Mouse (Mus musculus) limb, embryonic 12.5 days (tissue): ENCODE data around the gene Inpp4a. TPM values are rescaled to one million over a fixed set of nuclear protein-coding genes. Genes with fewer than 3 reads are reported as not detected.

Source experiments
- ATAC-seq: fragments of 200-750 bp; cut with Nextera tagmentation; 2 replicates; pipeline ENCODE4 v1.8.0; 2017; ENCODE audit warnings: low read depth, moderate TSS enrichment; ENCODE audit not compliant: insufficient number of reproducible peaks, insufficient read depth, low FRiP score, low TSS enrichment
- H3K27ac ChIP-seq: fragments of 300-500 bp; sonication (generic); 2 replicates; pipeline ENCODE4 v1.5.1; 2016; ENCODE audit warnings: mild to moderate bottlenecking, moderate library complexity
- H3K27me3 ChIP-seq: fragments of 300-500 bp; sonication (generic); 2 replicates; pipeline ENCODE4 v1.6.1; 2016; ENCODE audit warnings: mild to moderate bottlenecking, moderate library complexity
- H3K36me3 ChIP-seq: fragments of 300-500 bp; sonication (generic); 2 replicates; pipeline ENCODE4 v1.6.1; 2016; ENCODE audit warnings: mild to moderate bottlenecking, moderate library complexity
- H3K4me1 ChIP-seq: fragments of 300-500 bp; sonication (generic); replicated peaks from 2 replicates; pipeline ENCODE4 v1.6.1; 2016
- H3K4me2 ChIP-seq: fragments of 300-500 bp; sonication (generic); 2 replicates; pipeline ENCODE4 v1.6.1; 2016; ENCODE audit warnings: mild to moderate bottlenecking, moderate library complexity
- H3K4me3 ChIP-seq: fragments of 300-500 bp; sonication (generic); replicated peaks from 2 replicates; pipeline ENCODE4 v1.5.1; 2016; ENCODE audit warnings: mild to moderate bottlenecking
- H3K9ac ChIP-seq: fragments of 300-500 bp; sonication (generic); replicated peaks from 2 replicates; pipeline ENCODE4 v1.6.1; 2016; ENCODE audit warnings: mild to moderate bottlenecking, moderate library complexity
- H3K9me3 ChIP-seq: fragments of 300-500 bp; sonication (generic); 2 replicates; pipeline ENCODE4 v1.6.1; 2016; ENCODE audit warnings: mild to moderate bottlenecking, moderate library complexity
- WGBS: fragments of 180-500 bp; shearing (Covaris S2); methylation state at CpG from one replicate; pipeline ENCODE4 v1.1.7; 2016; 5-methylcytosine and 5-hydroxymethylcytosine counted together
- polyA plus RNA-seq: library from polyadenylated mRNA; unstranded; fragments of >200 nt; fragmentation: Nextera tagmentation; extraction: Ambion mirVana; gene quantifications from 2 replicates; pipeline ENCODE4 v1.2.1, GENCODE M21; 2016

The Inpp4a gene
- polyA plus RNA-seq, 1 experiment from 2014 or later = 18.6 TPM

DNA sequence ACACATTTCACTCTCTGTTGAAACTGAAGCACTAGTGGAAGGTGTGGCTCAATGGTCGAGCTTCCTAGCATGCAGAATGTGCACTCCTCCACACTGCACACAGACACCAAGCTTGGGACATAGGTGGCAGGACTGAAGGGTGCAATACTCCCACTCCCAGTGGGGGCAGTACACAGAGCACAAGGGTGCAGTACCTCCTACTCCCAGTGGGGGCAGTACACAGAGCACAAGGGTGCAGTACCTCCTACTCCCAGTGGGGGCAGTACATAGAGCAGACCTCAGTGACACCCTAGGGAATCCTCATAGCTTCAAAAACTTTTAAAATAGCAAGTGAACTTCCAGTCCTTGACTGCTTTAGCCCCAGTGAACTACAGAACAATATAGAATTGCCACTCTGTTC lies 119.8 kb downstream of the Inpp4a start:
- Histone ChIP-seq H3K27ac (no peak overlapping the region), H3K27me3 (no peaks in the 10 kb centered on the region), H3K9ac (no peak overlapping the region), H3K4me3 (no peak overlapping the region), H3K4me2 (no peak overlapping the region), H3K9me3 (peaks cover 13% of the 10 kb centered on the region), H3K36me3 (peaks cover 43% of the 10 kb centered on the region), H3K4me1 (no peaks in the 10 kb centered on the region)
- ATAC-seq = no peak
- WGBS = 84% methylated on average over 1 of the region's 1 CpGs

GRCm38 (mm10) chr1:37427144-37427875 lies 127.6 kb downstream of the Inpp4a start:
- WGBS = 94% methylated on average over 8 of the region's 8 CpGs
- Histone ChIP-seq H3K9ac (no peak overlapping the region), H3K4me3 (no peak overlapping the region), H3K9me3 (peaks cover 14% of the 10 kb centered on the region), H3K27me3 (no peaks in the 10 kb centered on the region), H3K4me1 (peaks cover 24% of the 10 kb centered on the region), H3K27ac (no peak overlapping the region), H3K4me2 (no peak overlapping the region), H3K36me3 (peaks cover 55% of the 10 kb centered on the region)
- no peak for ATAC-seq

- H3K4me1 ChIP-seq = peaks cover 26% of the 10 kb centered on the region
- H3K9ac ChIP-seq = peak overlapping the region; percentile 71
- peak overlapping the region; percentile 74 for H3K4me2 ChIP-seq
- peak overlapping the region; percentile 83 for H3K4me3 ChIP-seq
- no peaks in the 10 kb centered on the region for H3K27me3 ChIP-seq
- H3K9me3 ChIP-seq = peaks cover 6% of the 10 kb centered on the region
- no peak overlapping the region for H3K27ac ChIP-seq
- H3K36me3 ChIP-seq = peaks cover 57% of the 10 kb centered on the region
- WGBS = 79% methylated on average over 2 of the region's 2 CpGs
- ATAC-seq = no peak
Observed at GRCm38 (mm10) chr1:37428911-37429310, 129.2 kb downstream of the Inpp4a start.

- H3K9ac ChIP-seq = peak within 1 kb of the TSS; percentile 74
- peak within 1 kb of the TSS; percentile 74 for H3K4me2 ChIP-seq
- peaks cover 26% of the 10 kb centered on the region for H3K4me1 ChIP-seq
- peak; percentile 97 for ATAC-seq
- H3K36me3 ChIP-seq = peaks cover 54% of the 10 kb centered on the region
- H3K9me3 ChIP-seq = no peaks in the 10 kb centered on the region
- WGBS = 4% methylated on average over 57 of the region's 57 CpGs
- peak within 1 kb of the TSS; percentile 83 for H3K4me3 ChIP-seq
- no peaks in the 10 kb centered on the region for H3K27me3 ChIP-seq
- H3K27ac ChIP-seq = 0 out of 2 replicates have a peak within 1 kb of the TSS, but pooled peaks have one; percentile 46
Observed at GRCm38 (mm10) chr1:37429366-37430296, 130.0 kb downstream of the Inpp4a start, which contains the start of the genes Coa5 and Unc50. Coa5 (minus strand) TSS chr1:37430103. Unc50 (plus strand) TSS chr1:37430139.

DNA sequence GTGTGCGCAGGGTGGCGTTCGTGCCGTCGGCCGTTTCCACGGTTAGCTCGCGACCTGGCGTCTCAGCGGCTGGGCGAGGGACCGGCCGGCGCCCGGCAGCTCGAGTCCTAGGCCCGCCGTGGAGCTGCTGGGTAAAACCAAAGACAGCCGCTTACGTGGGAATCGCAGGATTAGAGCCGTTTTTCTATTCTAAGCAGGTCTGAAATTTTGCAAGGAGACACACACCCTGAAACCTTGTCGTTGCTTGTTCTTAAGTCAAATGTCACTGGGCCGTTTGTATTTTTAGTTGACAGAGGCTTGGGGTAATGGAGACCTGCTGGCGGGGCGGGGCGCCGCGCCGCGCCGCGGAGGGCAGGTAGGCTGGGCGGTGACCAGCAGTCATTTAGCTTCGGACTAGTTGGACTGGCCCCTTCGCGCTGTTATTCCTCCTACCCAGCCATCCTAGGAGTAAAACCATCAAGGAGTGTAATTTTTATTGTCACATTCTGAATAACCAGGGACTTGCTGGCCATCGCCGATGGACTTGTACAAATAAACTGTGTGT lies 130.7 kb downstream of the Inpp4a start:
- Histone ChIP-seq H3K27me3 (no peaks in the 10 kb centered on the region), H3K4me1 (peaks cover 26% of the 10 kb centered on the region), H3K36me3 (peaks cover 52% of the 10 kb centered on the region), H3K4me3 (peak overlapping the region; percentile 83), H3K9me3 (no peaks in the 10 kb centered on the region), H3K9ac (peak overlapping the region; percentile 74), H3K27ac (0 out of 2 replicates have a peak overlapping the region, but pooled peaks have one; percentile 46), H3K4me2 (peak overlapping the region; percentile 74)
- no peak for ATAC-seq
- 2% methylated on average over 39 of the region's 40 CpGs for WGBS

GRCm38 (mm10) chr1:37436419-37436818 lies 136.8 kb downstream of the Inpp4a start:
- peaks cover 10% of the 10 kb centered on the region for H3K4me1 ChIP-seq
- 91% methylated on average over 3 of the region's 3 CpGs for WGBS
- ATAC-seq = no peak
- no peak overlapping the region for H3K27ac ChIP-seq
- H3K9ac ChIP-seq = no peak overlapping the region
- no peak overlapping the region for H3K4me2 ChIP-seq
- H3K36me3 ChIP-seq = peaks cover 84% of the 10 kb centered on the region
- H3K9me3 ChIP-seq = no peaks in the 10 kb centered on the region
- H3K4me3 ChIP-seq = no peak overlapping the region
- H3K27me3 ChIP-seq = no peaks in the 10 kb centered on the region

DNA sequence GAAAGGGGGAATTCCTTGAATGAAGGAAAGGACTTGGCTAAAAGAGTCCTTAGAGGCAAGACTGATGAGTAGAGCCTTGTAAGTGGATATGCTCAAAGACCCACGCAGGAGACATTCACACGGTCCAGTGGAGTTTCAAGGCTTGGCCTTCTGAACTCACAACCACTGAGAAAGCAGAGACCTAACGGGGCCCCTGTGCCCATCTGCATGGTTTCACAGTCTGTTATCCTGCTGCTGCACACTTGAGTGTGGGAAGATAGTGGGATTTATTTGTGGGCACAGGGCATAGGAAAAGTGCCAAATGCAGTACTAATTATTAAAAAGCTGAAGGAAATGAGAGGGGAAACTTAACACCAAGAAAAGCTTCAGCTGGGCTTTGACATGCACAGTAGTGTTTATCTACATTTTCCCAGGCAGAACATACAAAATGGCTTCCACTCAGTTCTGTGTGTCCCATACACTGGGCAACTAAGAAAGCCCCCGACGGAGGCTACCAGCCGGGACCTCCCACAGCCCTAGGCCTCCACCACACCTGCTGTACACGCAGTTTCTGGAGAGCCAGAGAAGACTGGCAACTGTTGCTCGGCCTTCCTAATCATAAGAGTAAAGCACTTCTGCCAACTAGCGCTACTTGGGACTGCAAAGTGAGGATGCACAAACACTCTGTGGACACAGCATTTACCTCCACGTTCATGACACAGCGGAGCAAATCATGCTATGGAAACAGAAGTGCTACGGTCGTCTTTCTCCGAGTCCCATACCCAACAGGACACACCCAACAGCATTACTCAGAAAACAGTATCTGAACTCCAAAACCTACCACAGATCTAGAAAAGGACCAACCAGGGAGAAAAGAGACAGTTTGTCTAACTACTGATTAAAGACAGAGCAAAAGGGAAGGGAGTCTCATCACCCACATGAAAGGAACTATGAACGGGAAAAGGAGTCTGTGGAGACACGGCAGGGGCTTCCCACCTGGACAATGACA lies 143.5 kb downstream of the Inpp4a start:
- no peaks in the 10 kb centered on the region for H3K27me3 ChIP-seq
- peaks cover 54% of the 10 kb centered on the region for H3K36me3 ChIP-seq
- no peaks in the 10 kb centered on the region for H3K9me3 ChIP-seq
- H3K27ac ChIP-seq = no peak overlapping the region
- ATAC-seq = no peak
- H3K9ac ChIP-seq = no peak overlapping the region
- no peaks in the 10 kb centered on the region for H3K4me1 ChIP-seq
- H3K4me2 ChIP-seq = no peak overlapping the region
- 94% methylated on average over 16 of the region's 16 CpGs for WGBS
- H3K4me3 ChIP-seq = no peak overlapping the region

DNA sequence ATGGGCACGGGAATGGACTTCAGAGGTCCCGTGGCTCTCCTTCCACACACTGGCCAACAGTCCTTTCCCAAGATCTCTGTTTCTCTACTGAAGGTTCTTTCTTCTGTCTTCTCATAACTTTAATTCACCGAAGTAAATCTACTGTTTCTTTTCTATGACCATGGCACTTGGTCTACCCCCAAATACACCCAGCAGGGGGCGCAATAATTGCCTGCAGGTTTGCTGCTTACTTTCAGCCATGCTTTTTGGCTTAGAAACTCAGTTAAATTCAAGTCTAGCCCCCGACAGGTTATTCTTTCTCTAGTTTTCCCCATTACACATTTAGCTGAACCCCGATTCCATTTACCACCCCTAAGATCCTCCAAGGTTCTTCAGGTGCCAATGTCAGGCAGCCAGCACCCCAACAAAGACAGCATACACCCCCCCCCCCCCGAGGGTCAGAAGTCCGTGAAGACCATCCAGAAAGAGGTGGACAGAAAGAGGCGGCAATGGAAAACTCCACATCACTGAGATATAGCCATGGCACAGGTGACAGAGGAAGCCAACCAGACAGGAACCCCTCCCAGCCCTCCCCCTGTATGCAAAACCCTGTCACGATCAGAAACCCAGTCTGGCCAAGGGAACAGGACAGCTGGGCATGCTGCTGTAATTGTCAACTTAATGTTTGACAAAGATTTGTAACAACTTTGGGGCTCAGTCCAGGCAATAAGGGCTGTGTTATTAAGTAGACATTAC lies 148.9 kb downstream of the Inpp4a start:
- H3K4me2 ChIP-seq = no peak overlapping the region
- H3K36me3 ChIP-seq = peaks cover 16% of the 10 kb centered on the region; the same call in 1 of the 2 replicates
- H3K27me3 ChIP-seq = no peaks in the 10 kb centered on the region
- no peak overlapping the region for H3K4me3 ChIP-seq
- no peak for ATAC-seq
- H3K9me3 ChIP-seq = no peaks in the 10 kb centered on the region
- 84% methylated on average over 10 of the region's 10 CpGs for WGBS
- H3K4me1 ChIP-seq = no peaks in the 10 kb centered on the region
- no peak overlapping the region for H3K27ac ChIP-seq
- H3K9ac ChIP-seq = no peak overlapping the region

DNA sequence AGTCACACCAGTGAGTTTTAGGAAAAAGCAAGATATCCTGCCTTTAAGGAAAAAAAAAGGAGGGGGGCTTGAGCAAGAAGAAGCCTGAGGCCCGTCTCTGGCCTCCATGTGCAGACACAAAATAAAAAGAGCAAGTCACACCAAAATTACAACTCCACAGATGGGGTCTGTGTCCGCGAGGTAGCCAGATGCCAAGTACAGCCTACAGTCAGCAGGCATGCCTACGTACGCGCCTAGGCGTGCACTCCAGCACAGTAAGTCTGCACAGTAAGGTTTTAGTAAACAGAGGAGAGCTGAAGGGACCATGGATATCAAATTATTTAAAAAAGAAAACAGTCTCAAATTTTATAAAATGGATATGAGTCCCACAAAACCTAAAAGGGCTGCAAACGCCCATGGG lies 151.6 kb downstream of the Inpp4a start:
- no peaks in the 10 kb centered on the region for H3K27me3 ChIP-seq
- no peaks in the 10 kb centered on the region for H3K9me3 ChIP-seq
- H3K36me3 ChIP-seq = peaks cover 10% of the 10 kb centered on the region; the same call in 1 of the 2 replicates
- H3K9ac ChIP-seq = no peak overlapping the region
- ATAC-seq = no peak
- H3K27ac ChIP-seq = no peak overlapping the region
- no peak overlapping the region for H3K4me2 ChIP-seq
- no peak overlapping the region for H3K4me3 ChIP-seq
- H3K4me1 ChIP-seq = no peaks in the 10 kb centered on the region
- WGBS = 84% methylated on average over 8 of the region's 8 CpGs

DNA sequence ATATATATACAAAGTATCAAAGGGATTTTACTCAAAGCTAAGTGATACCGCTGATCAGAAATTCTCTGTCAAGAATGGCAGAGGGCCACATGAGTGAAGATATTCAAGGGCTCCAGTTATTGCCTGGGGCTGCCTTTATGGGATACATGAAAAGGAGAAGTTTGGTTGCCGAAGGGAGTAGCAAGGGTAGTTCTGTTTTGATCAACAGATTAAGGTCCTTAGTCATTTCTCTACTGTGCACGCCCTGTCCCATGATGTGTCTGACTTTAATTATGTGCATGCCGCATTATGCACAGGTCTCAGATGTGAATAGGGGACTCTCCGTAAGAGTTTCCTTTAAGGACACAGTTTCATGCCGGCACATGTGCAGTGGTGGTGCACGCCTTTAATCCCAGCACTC lies 157.9 kb downstream of the Inpp4a start:
- no peaks in the 10 kb centered on the region for H3K27me3 ChIP-seq
- no peak overlapping the region for H3K9ac ChIP-seq
- no peaks in the 10 kb centered on the region for H3K4me1 ChIP-seq
- no peak overlapping the region for H3K4me2 ChIP-seq
- H3K9me3 ChIP-seq = no peaks in the 10 kb centered on the region
- no peak overlapping the region for H3K4me3 ChIP-seq
- H3K36me3 ChIP-seq = peaks cover 3% of the 10 kb centered on the region
- no peak for ATAC-seq
- WGBS = 86% methylated on average over 7 of the region's 7 CpGs
- no peak overlapping the region for H3K27ac ChIP-seq
